In the genomic region with DNA sequence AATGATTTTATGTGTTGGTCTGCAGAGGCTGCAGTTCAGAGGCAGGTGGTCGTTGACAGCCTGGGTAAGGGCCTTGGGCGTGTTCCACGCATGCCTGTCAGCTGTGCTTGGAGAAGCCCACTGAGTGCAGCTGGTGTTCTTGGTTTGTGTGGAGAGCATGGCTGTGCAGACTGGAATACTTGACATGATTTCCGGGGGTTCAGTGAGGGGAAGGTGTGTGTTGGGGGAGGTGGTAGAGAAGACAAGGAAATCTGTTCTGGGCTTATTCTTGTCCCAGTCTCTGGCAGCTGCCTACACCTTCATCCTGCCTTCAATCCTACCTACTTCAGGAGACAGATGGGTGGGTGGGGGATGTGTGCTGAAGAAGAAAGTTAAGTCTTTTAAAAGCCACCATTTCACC, we compare ENCODE assay signal across 11 mouse cellular contexts. TPM values are rescaled to one million over a fixed set of nuclear protein-coding genes. Genes with fewer than 3 reads are reported as not detected.
DNase-seq lines count a peak whose midpoint lies in the region; ATAC-seq and TF ChIP-seq lines count a peak whose summit lies in the region.
"Had no signal": no experiment of that assay in that cellular context is flagged by ENCODE, and none has a peak within 500 bp of the region (broad histone marks: within the 10 kb centered on the region; RNA-seq: fewer than 3 reads in every experiment).

No protein-coding gene starts in this region.

- no peak for TF ChIP-seq CTCF in cerebellum, adult 2 months (IDR thresholded peaks at IDR 0.05; ENCODE audit: borderline replicate concordance, insufficient read depth, low read depth, low read length)

- no peaks in the 10 kb centered on the region for H3K36me3 ChIP-seq in lung, embryonic 15.5 days
- H3K36me3 ChIP-seq in hindbrain, embryonic 15.5 days: no peaks in the 10 kb centered on the region
- no peaks in the 10 kb centered on the region for H3K36me3 ChIP-seq in myocyte (ENCODE audit: control insufficient read depth, insufficient read depth)

- H3K9me3 ChIP-seq in lung, embryonic 15.5 days: no peaks in the 10 kb centered on the region
- no peaks in the 10 kb centered on the region for H3K9me3 ChIP-seq in hindbrain, embryonic 15.5 days

- ATAC-seq in lung, embryonic 15.5 days (ENCODE audit: borderline replicate concordance, extremely low read depth, low FRiP score, low TSS enrichment): no peak
- ATAC-seq in hindbrain, embryonic 15.5 days (ENCODE audit: low FRiP score, low read depth): no peak

- peaks cover 91% of the 10 kb centered on the region for H3K79me2 ChIP-seq in myocyte (ENCODE audit: control insufficient read depth, insufficient read depth)

- H3K4me2 ChIP-seq in lung, embryonic 15.5 days: no peak overlapping the region
- no peak overlapping the region for H3K4me2 ChIP-seq in hindbrain, embryonic 15.5 days
- peak overlapping the region; percentile 31 for H3K4me2 ChIP-seq in myocyte (ENCODE audit: low read depth)

- H3K27me3 ChIP-seq in cerebellum, adult 2 months (ENCODE audit: control insufficient read depth, insufficient read depth, low read length): no peaks in the 10 kb centered on the region
- no peaks in the 10 kb centered on the region for H3K27me3 ChIP-seq in lung, embryonic 15.5 days
- H3K27me3 ChIP-seq in hindbrain, embryonic 15.5 days: no peaks in the 10 kb centered on the region
- no peaks in the 10 kb centered on the region for H3K27me3 ChIP-seq in myocyte (ENCODE audit: control insufficient read depth, insufficient read depth, insufficient read length)

- no peak for TF ChIP-seq POLR2A in cerebellum, adult 2 months (IDR thresholded peaks at IDR 0.05; ENCODE audit: borderline replicate concordance, insufficient read depth, low read length)
- no peak for TF ChIP-seq POLR2A in myocyte (IDR thresholded peaks at IDR 0.05; ENCODE audit: insufficient read length, low read depth)

- 36% methylated on average over 4 of the region's 4 CpGs for WGBS in cerebellum, adult 2 months
- WGBS in lung, embryonic 15.5 days: 53% methylated on average over 4 of the region's 4 CpGs
- 54% methylated on average over 4 of the region's 4 CpGs for WGBS in hindbrain, embryonic 15.5 days

- no peak overlapping the region for H3K9ac ChIP-seq in lung, embryonic 15.5 days
- no peak overlapping the region for H3K9ac ChIP-seq in hindbrain, embryonic 15.5 days

- H3ac ChIP-seq in myocyte (ENCODE audit: control insufficient read depth, insufficient read length): no peak overlapping the region

- H3K4me1 ChIP-seq in cerebellum, adult 2 months (ENCODE audit: control insufficient read depth, insufficient read depth, low read length): peaks cover 78% of the 10 kb centered on the region
- peaks cover 67% of the 10 kb centered on the region for H3K4me1 ChIP-seq in lung, embryonic 15.5 days
- H3K4me1 ChIP-seq in hindbrain, embryonic 15.5 days (replicated peaks): peaks cover 66% of the 10 kb centered on the region

- peak in 1 of 2 experiments; percentile 41 for DNase-seq in cerebellum, adult 2 months
- no peak for DNase-seq in cerebellum, postnatal 36 days
- DNase-seq in lung, postnatal 36 days: no peak
- DNase-seq in adrenal gland, postnatal 14 days: no peak
- no peak for DNase-seq in urinary bladder, postnatal 14 days (ENCODE audit: low spot score)

- H3K27ac ChIP-seq in cerebellum, adult 2 months (ENCODE audit: insufficient read depth, low read length): peak overlapping the region; percentile 98
- 0 out of 2 replicates have a peak overlapping the region, but pooled peaks have one; percentile 2 for H3K27ac ChIP-seq in lung, embryonic 15.5 days
- peak overlapping the region; percentile 38 for H3K27ac ChIP-seq in hindbrain, embryonic 15.5 days (replicated peaks)

- H3K4me3 ChIP-seq in cerebellum, adult 2 months (replicated peaks; ENCODE audit: insufficient read depth, low read depth, low read length): no peak overlapping the region
- no peak overlapping the region for H3K4me3 ChIP-seq in lung, embryonic 15.5 days
- H3K4me3 ChIP-seq in hindbrain, embryonic 15.5 days: no peak overlapping the region
- no peak overlapping the region for H3K4me3 ChIP-seq in myocyte

TF ChIP-seq in myocyte, 11 proteins besides CTCF, POLR2A, EP300 and RAD21:
- peak in 2 of 3 experiments; percentile 96 for TF ChIP-seq MYOD1 (IDR thresholded peaks at IDR 0.05; ENCODE audit: control insufficient read depth in 1 of 3, insufficient read length in 2 of 3, low read depth in 2 of 3)
- no peak for TF ChIP-seq MAX (IDR thresholded peaks at IDR 0.05; ENCODE audit: low read depth)
- TF ChIP-seq MYOG (IDR thresholded peaks at IDR 0.05; ENCODE audit: control insufficient read depth in 1 of 3, insufficient read depth in 1 of 3, insufficient read length in 2 of 3, low read depth in 2 of 3): peak; percentile 92 to 100 (median 98)
- TF ChIP-seq TCF3 (IDR thresholded peaks at IDR 0.05; ENCODE audit: insufficient read length, low read depth): peak; percentile 92
- TF ChIP-seq REST (IDR thresholded peaks at IDR 0.05; ENCODE audit: insufficient read depth, insufficient read length): no peak
- no peak for TF ChIP-seq E2F4 (IDR thresholded peaks at IDR 0.05; ENCODE audit: insufficient read depth)
- peak; percentile 72 for TF ChIP-seq TCF12 (IDR thresholded peaks at IDR 0.05; ENCODE audit: insufficient read depth, poor library complexity, severe bottlenecking)
- no peak for TF ChIP-seq USF1 (IDR thresholded peaks at IDR 0.05; ENCODE audit: low read depth)
- TF ChIP-seq SRF (IDR thresholded peaks at IDR 0.05; ENCODE audit: control insufficient read depth, insufficient read length, low read depth): no peak
- TF ChIP-seq CEBPB (IDR thresholded peaks at IDR 0.05; ENCODE audit: insufficient read depth, poor library complexity, severe bottlenecking): no peak
- TF ChIP-seq POLR2AphosphoS2 (IDR thresholded peaks at IDR 0.05; ENCODE audit: insufficient read length, low read depth): no peak
TF ChIP-seq in myocyte: peak in this region for 4.

RNA-seq across cellular contexts. Expression of a gene that starts 10.3 kb away (rescaled TPM):
- 106 and 119 TPM in 2 replicates for polyA plus RNA-seq in cerebellum, adult 2 months (2012; rRNA removed)
- polyA plus RNA-seq in lung, embryonic 15.5 days (2015; fragmentation: Nextera tagmentation; extraction: Ambion mirVana): 89.6 and 98.5 TPM in 2 replicates
- polyA plus RNA-seq in hindbrain, embryonic 15.5 days (2015; fragmentation: Nextera tagmentation; extraction: Ambion mirVana): 66.3 and 74.2 TPM in 2 replicates
- 343 TPM for polyA plus RNA-seq in myocyte (2012; fragmentation: generic; extraction: Trizol)
- total RNA-seq in adrenal gland, postnatal 14 days (2021): 197 and 255 TPM in 2 replicates

RNA-seq across cellular contexts. Expression of a gene that starts 48.6 kb away (rescaled TPM):
- polyA plus RNA-seq in cerebellum, adult 2 months (2012; rRNA removed): 45.7 and 46.2 TPM in 2 replicates
- polyA plus RNA-seq in lung, embryonic 15.5 days (2015; fragmentation: Nextera tagmentation; extraction: Ambion mirVana): 24.0 and 24.8 TPM in 2 replicates
- 32.0 and 36.6 TPM in 2 replicates for polyA plus RNA-seq in hindbrain, embryonic 15.5 days (2015; fragmentation: Nextera tagmentation; extraction: Ambion mirVana)
- polyA plus RNA-seq in myocyte (2012; fragmentation: generic; extraction: Trizol): 35.5 TPM
- total RNA-seq in adrenal gland, postnatal 14 days (2021): 13.6 and 14.4 TPM in 2 replicates

RNA-seq across cellular contexts. Expression of a gene that starts 48.6 kb away (rescaled TPM):
- polyA plus RNA-seq in cerebellum, adult 2 months (2012; rRNA removed): 220 and 242 TPM in 2 replicates
- 74.8 and 78.3 TPM in 2 replicates for polyA plus RNA-seq in lung, embryonic 15.5 days (2015; fragmentation: Nextera tagmentation; extraction: Ambion mirVana)
- polyA plus RNA-seq in hindbrain, embryonic 15.5 days (2015; fragmentation: Nextera tagmentation; extraction: Ambion mirVana): 189 TPM in 2 replicates
- polyA plus RNA-seq in myocyte (2012; fragmentation: generic; extraction: Trizol): 132 TPM
- total RNA-seq in adrenal gland, postnatal 14 days (2021): 87.2 and 100 TPM in 2 replicates

RNA-seq across cellular contexts. Expression of a gene that starts 52.1 kb away (rescaled TPM):
- 62.2 and 67.5 TPM in 2 replicates for polyA plus RNA-seq in cerebellum, adult 2 months (2012; rRNA removed)
- 0.09 and 0.60 TPM in 2 replicates for polyA plus RNA-seq in lung, embryonic 15.5 days (2015; fragmentation: Nextera tagmentation; extraction: Ambion mirVana)
- 80.0 and 88.8 TPM in 2 replicates for polyA plus RNA-seq in hindbrain, embryonic 15.5 days (2015; fragmentation: Nextera tagmentation; extraction: Ambion mirVana)
- 0.20 TPM for polyA plus RNA-seq in myocyte (2012; fragmentation: generic; extraction: Trizol)
- 0.26 and 0.83 TPM in 2 replicates for total RNA-seq in adrenal gland, postnatal 14 days (2021)
- total RNA-seq: neutrophil, adult 5-6 weeks had no signal
- polyA plus RNA-seq: heart, postnatal 0 days; macrophage had no signal

Comparison
In these comparisons a context has a peak if more than half of its experiments do, and no peak if none do; other contexts are left out.
1. H3K27ac ChIP-seq: peak in every context shown above with its lines; median percentile 98 in cerebellum, adult 2 months; 38 in hindbrain, embryonic 15.5 days; 2 in lung, embryonic 15.5 days.